Mouse (Mus musculus): ENCODE results near the gene Tmem200c.

Gene Tmem200c

GRCm38 (mm10) chr17:68826323-68826722, at the start of gene Tmem200c:
TSS of gene Tmem200c (plus strand) at chr17:68826623.
- DNase-seq (ENCODE audit: low spot score) = no peak

DNA sequence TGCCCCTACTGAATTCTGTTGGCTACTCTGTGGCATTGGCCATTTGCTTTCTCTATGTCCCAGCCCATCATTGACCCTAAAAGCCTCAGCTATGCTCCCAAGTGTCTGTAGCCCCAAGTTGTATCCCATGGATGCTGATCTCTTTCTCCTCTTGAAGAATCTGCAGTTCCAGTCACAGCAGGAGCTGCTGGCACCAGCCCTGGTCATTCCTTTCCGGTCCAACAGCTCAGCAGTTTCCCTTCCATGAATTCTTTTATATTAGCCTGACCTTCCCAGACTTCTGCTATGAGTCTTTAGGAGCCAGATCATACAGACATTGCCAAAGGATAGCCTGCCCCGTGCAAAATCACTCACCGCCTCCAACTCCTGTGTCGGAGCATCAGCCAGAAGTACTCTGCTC, 32.7 kb upstream of the Tmem200c start:
- no peak for DNase-seq (ENCODE audit: low spot score)

- DNase-seq (ENCODE audit: low spot score) = no peak
Observed at GRCm38 (mm10) chr17:68836655-68837012, 10.2 kb downstream of the Tmem200c start.

- peak; percentile 31 for DNase-seq (ENCODE audit: low spot score)
Observed at GRCm38 (mm10) chr17:68837013-68837858, 10.8 kb downstream of the Tmem200c start.

DNA sequence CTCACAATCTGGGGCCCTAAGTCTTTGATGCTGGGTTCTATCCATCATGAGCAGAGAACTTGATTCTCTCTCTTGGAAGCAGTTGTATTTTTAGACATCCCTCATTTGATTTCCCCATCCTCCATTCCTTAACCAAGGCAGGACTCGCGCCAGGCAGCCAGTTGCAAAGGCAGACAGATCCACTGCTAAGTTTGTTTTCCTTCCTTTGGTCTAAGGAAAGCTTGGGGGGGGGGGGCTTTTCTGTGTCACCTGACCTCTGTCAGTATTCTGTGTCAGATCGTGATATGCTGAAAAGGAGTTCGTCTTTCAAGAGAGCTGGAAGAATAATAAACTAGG, 11.4 kb downstream of the Tmem200c start:
- no peak for DNase-seq (ENCODE audit: low spot score)

DNA sequence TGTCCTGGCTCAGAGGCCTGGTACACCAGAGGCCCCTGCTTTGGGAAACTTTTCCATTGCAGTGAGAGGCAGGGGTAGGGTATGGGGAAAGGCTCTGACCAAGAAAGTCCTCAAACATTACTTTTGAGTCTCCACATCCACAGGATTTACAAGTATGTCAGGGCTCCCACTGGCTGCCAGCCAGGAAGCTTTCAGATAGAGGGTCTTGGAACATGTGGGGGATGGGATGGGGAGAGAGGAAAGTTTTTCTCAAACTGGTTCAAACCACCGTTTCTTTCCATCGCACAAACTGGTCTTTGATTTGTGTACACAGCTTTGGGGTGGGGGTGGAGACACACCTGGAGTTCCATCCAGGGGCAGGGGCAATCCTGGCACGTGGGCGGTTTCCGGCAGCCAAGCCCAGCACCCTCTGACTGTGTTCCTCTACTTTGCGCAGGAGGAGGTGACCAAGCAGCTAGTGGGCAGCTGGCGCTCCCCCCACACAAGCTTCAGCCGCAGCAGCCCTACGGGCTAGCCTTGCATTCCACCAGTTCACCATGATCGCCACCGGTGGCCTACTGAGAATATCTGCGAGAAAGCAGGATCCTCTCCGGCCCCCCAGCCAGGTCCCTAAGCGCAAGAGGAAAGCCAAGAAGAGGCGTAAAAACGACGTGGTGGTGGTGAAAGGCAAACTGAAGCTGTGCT, 13.6 kb downstream of the Tmem200c start:
- DNase-seq (ENCODE audit: low spot score) = no peak

DNA sequence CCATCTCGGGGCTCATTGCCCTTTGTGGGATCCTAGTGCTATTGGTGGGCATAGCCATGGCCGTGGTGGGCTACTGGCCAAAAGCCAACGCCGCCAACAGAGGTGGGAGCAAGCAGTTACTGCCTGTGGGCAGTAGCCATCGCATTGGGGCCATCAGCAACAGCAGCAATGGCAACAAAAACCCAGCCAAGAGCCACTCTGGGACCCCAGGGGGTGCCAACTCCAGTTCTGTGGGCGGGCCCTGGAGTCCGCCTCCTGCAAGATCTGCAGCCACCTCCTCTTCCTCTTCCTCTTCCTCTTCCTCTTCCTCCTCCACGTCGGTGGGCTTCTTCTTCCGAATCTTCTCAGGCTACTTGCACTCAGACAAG, 14.1 kb downstream of the Tmem200c start:
- DNase-seq (ENCODE audit: low spot score) = no peak

DNA sequence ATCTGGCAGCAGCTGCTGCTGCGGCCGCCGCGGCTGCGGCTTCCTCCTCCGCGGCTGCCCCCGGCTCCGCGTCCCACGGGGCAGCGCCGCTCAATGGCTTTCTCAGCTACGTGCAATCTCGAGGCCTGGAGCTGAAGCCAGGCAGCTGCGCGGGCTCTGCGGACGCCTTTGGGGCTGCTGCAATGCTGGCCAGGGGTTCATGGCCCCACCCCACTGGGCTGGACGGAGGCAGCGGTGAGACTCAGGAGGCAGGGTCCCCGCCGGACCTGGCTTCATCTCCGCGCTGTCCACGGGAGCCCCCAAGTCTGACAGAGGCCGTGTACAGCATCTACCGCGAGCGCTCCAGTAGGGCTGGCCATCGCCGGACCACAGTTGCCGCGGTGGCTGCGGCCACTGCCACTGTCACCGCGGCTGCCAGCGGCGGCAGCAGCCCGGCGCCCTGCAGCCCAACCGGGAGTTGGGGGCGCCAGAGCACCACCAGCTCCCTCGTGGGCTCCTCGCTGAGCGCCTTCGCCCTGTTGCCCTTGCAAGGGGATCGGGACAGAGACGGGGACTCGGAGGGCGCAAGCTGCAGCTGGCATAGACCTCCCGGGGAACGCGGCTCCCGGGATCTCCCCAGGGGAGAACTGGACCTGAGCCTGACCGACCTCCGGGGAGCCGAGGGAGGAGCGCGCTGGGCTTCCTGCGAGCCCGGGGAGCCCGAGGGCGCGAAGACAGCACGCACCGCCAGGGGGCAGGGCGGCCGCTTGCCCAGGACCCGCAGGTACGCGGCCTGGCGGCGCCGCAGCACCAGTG, 14.9 kb downstream of the Tmem200c start:
- DNase-seq (ENCODE audit: low spot score) = peak; percentile 71

DNA sequence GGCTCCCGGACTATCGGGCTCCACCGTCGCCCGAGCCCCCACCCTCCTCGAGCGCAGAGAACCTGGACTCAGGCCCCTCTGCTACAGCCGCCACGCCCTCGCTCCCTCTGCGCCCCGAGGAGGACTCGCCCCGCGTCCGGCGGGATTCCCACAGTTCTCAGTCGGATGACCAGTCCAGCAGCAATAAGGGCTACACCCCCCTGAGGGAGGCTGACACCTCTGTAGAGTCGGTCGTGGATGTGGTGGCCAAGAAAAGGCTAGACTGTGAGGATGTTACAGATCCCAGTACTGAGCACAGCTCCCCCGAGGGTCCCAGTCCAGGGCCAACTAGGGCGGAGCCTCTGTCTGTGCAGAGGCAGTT, 15.4 kb downstream of the Tmem200c start:
- no peak for DNase-seq (ENCODE audit: low spot score)

DNA sequence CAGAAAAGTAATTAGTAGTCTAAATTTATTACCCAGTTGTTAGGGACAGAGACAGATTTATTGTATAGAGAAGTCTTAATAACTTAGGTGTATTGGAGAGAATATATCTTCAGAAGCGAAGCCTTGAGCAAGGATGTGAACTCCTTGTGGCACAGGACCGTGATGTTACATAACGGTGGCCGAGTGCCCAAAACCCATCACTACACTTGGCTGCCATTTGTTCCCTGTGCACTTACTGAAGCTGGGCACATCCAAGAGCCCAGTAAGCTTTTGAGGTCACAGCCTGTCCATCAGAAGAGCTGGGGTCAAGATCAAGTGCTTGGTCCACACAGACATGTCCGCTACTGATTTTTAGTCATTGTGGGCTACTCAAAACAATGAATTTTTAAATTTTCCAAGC, 19.5 kb downstream of the Tmem200c start:
- DNase-seq (ENCODE audit: low spot score) = peak; percentile 13

DNA sequence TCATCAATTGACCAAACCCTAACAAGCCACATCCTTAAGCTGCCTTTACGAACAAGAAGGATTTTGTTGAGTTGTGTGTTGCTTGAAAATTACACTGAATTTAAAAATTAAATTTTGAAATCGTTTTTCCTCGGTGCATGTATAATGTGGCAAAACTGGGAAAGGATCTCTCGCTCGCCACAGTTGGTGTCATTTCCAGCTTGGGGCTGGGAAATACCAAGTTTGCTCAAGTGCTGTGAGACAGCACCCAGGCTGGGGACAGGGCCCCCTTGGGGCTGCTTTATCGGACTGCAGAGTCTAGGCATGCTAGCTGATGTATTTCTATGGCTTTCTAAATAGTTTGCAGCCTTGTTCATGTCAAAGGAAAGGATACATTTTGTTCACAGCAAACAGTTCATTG, 22.3 kb downstream of the Tmem200c start:
- DNase-seq (ENCODE audit: low spot score) = no peak

GRCm38 (mm10) chr17:68852171-68852966, 25.9 kb downstream of the Tmem200c start:
- DNase-seq (ENCODE audit: low spot score) = no peak

- no peak for DNase-seq (ENCODE audit: low spot score)
Observed at GRCm38 (mm10) chr17:68864175-68864574, 37.8 kb downstream of the Tmem200c start.

DNA sequence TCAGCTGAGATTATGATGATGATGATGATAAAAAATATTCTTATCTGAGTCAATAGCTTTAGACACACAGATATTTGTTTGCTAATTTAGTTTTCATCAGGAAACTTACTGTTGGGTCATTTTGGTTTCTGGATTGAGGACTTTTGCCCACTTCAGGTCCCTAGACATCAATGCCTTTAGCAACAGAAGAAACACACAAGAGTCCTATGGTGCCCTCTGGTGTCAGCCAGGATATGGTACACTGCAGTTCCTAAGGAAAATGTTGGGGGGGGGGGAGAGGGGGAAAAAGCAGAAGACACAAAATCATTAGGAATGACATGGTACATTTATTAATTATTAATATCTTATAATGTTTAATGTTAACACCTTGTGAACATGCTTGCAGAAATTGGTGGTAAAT, 42.0 kb downstream of the Tmem200c start:
- no peak for DNase-seq (ENCODE audit: low spot score)

GRCm38 (mm10) chr17:68874021-68874420, 47.6 kb downstream of the Tmem200c start:
- DNase-seq (ENCODE audit: low spot score) = no peak

DNA sequence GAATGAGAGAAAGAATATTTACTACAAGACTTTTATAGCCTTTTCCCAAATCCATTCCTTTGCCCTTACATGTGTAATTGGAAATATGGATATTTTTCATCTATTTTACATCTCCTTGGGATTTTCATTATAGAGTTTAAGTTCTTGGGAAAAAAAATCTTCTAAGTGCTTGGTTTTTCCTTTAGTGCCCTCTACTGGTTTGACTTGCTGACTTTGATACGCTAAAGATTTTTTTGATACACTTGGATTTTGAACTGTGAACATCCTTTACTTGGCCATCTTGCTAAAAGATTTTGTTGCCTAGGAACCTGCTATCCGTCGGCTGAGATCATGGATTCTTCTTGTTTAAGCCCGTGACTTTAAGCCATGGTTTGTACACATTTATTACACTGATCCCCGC, 48.8 kb downstream of the Tmem200c start:
- no peak for DNase-seq (ENCODE audit: low spot score)

GRCm38 (mm10) chr17:68875917-68876495, 49.6 kb downstream of the Tmem200c start:
- no peak for DNase-seq (ENCODE audit: low spot score)

DNA sequence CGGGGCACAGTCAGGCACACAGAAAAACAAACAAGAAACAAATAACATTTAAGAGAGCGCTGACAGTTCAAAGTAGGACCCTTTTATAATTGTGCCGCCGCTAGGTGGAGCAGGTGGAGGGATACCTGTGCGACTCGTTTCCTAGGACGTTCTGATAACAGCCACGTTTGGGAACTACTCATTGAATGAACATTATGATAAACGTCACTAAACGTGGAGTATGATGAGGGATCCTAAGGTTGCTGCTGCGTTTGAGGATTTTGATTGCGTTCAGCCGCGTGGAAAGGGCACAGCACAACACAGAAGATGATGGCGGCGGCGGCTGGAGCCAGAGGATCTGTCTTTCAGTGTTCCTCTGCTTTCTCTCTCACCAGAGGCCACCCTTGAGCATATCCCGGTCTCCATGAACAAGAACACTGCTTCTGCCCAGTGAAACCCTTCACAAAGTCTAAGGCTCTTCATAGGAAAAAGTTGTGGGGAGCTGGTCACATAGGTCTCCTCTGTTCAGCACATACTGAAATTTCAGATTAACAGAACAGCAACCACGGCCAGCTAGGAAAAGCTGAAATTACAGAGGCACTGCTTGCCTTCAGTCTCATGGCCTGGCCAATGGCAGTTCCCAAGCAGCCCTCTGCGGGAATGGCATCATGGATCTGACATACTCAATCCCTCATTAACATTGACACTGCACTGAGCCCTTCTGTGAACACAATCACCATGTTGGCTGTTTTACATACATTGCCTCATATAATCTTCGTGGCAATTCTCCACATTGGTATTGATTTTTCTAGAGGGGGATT, 55.5 kb downstream of the Tmem200c start:
- DNase-seq (ENCODE audit: low spot score) = peak; percentile 8

DNA sequence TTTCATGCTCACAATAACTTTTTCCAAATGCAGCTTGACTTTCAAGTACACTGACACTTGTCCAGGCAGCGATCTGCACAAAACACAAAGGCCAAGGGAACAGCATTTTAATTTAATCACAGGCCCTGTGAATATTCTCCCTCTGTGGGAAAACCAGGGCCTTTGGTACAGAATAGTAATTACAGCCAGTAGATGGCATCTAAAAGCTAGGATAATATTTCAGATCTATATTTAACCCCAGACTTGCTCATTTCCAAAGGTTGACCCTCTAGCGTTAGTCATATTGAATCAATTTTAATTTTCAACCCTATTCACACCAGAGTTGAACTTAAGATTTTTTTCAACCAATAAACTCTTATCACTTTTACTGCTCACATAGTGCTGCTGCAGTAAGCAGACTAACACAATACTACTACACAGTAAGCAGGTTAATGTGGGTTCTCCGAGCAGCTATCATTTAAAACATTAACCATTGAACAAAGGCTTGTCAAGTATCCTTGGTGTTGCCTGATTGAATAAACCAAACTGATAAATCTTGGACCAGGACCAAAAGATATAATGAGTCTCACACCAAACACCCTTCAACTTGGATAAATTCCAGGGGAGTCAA, 57.2 kb downstream of the Tmem200c start:
- no peak for DNase-seq (ENCODE audit: low spot score)

- DNase-seq (ENCODE audit: low spot score) = no peak
Observed at GRCm38 (mm10) chr17:68890672-68891071, 64.2 kb downstream of the Tmem200c start.
